9 mouse cellular contexts compared by ENCODE assay signal in the genomic region with DNA sequence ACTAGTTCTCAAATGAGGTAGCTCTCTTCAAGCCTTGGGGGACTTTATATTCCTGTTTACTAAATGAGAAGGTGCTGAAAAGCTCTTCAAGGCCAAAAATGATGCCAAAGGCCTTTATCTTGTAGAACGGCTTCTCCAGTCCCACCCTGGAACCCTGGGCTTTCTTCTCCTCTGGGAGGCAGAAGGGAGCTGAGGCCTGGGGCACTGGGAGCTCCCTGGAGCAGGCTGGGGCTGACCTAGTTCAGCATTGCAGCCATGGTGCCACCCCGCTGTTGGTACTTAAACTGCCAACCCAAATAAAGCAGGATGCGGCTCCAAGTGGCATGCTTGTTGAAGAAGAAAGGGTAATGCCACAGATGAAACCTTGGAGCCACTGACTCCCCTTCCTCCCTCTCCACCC. TPM values are rescaled to one million over a fixed set of nuclear protein-coding genes. Genes with fewer than 3 reads are reported as not detected.
A peak's percentile ranks its signal among the peaks of the same experiment; 100 is the strongest.
DNase-seq lines count a peak whose midpoint lies in the region; ATAC-seq and TF ChIP-seq lines count a peak whose summit lies in the region.
"Had no signal": no experiment of that assay in that cellular context is flagged by ENCODE, and none has a peak within 500 bp of the region (broad histone marks: within the 10 kb centered on the region; RNA-seq: fewer than 3 reads in every experiment).

No protein-coding gene starts in this region.

- H3K9ac ChIP-seq in kidney, embryonic 14.5 days (ENCODE audit: low read depth, low read length) = peak overlapping the region; percentile 95; the same call in 1 of the 2 replicates
- peak overlapping the region; percentile 49 for H3K9ac ChIP-seq in hindbrain, embryonic 16.5 days (ENCODE audit: low read depth, low read length)
- H3K9ac ChIP-seq in midbrain, postnatal 0 days (replicated peaks; ENCODE audit: low read length, poor library complexity, severe bottlenecking) = no peak overlapping the region

- no peak overlapping the region for H3K27ac ChIP-seq in kidney, embryonic 14.5 days (ENCODE audit: low read depth, low read length)
- H3K27ac ChIP-seq in hindbrain, embryonic 16.5 days (ENCODE audit: low read depth, low read length) = no peak overlapping the region
- H3K27ac ChIP-seq in midbrain, postnatal 0 days (ENCODE audit: low read depth, low read length) = no peak overlapping the region

- no peak for ATAC-seq in kidney, embryonic 14.5 days (ENCODE audit: low FRiP score, low TSS enrichment)
- no peak for ATAC-seq in hindbrain, embryonic 16.5 days
- no peak for ATAC-seq in midbrain, postnatal 0 days (ENCODE audit: low FRiP score)
- ATAC-seq: Patski had no signal

- H3K4me2 ChIP-seq in kidney, embryonic 14.5 days (replicated peaks; ENCODE audit: low read depth, low read length) = peak overlapping the region; percentile 84; the same call in 1 of the 2 replicates
- H3K4me2 ChIP-seq in hindbrain, embryonic 16.5 days (ENCODE audit: low read length) = peak overlapping the region; percentile 55
- H3K4me2 ChIP-seq in midbrain, postnatal 0 days (ENCODE audit: low read depth, low read length, poor library complexity, severe bottlenecking) = peak overlapping the region; percentile 73

- 84% methylated on average over 3 of the region's 3 CpGs for WGBS in kidney, embryonic 14.5 days
- 71% methylated on average over 3 of the region's 3 CpGs for WGBS in hindbrain, embryonic 16.5 days
- 71% methylated on average over 3 of the region's 3 CpGs for WGBS in midbrain, postnatal 0 days

- H3K27me3 ChIP-seq in kidney, embryonic 14.5 days (ENCODE audit: control insufficient read depth, insufficient read depth, low read length) = no peaks in the 10 kb centered on the region
- H3K27me3 ChIP-seq in hindbrain, embryonic 16.5 days (replicated peaks; ENCODE audit: control insufficient read depth, insufficient read depth, low read length) = no peaks in the 10 kb centered on the region
- H3K27me3 ChIP-seq in midbrain, postnatal 0 days (ENCODE audit: insufficient read depth, low read length) = no peaks in the 10 kb centered on the region
- H3K27me3 ChIP-seq: Patski had no signal

- DNase-seq in kidney, postnatal 36 days = no peak
- peak; percentile 24 for DNase-seq in NIH3T3 (ENCODE audit: low read depth)
- peak; percentile 77 to 79 for DNase-seq in cerebellum, postnatal 36 days
- DNase-seq in midbrain, postnatal 0 days (ENCODE audit: low spot score) = no peak
- DNase-seq in ovary, adult 18-20 months (ENCODE audit: low spot score) = no peak
- DNase-seq in spleen, postnatal 10 days (ENCODE audit: low spot score in 2 of 2) = no peak

- H3K4me3 ChIP-seq in kidney, embryonic 14.5 days (ENCODE audit: low read length) = peak overlapping the region; percentile 91; the same call in 1 of the 2 replicates
- peak overlapping the region; percentile 66; the same call in 1 of the 2 replicates for H3K4me3 ChIP-seq in hindbrain, embryonic 16.5 days (ENCODE audit: low read length)
- peak overlapping the region; percentile 86; the same call in 1 of the 2 replicates for H3K4me3 ChIP-seq in midbrain, postnatal 0 days (ENCODE audit: low read depth, low read length)

- no peaks in the 10 kb centered on the region for H3K9me3 ChIP-seq in kidney, embryonic 14.5 days (ENCODE audit: control insufficient read depth, low read length)
- H3K9me3 ChIP-seq in hindbrain, embryonic 16.5 days (ENCODE audit: control insufficient read depth, low read length) = no peaks in the 10 kb centered on the region
- no peaks in the 10 kb centered on the region for H3K9me3 ChIP-seq in midbrain, postnatal 0 days (ENCODE audit: low read length)

- peaks cover 27% of the 10 kb centered on the region for H3K4me1 ChIP-seq in kidney, embryonic 14.5 days (ENCODE audit: control insufficient read depth, insufficient read depth, low read length)
- peaks cover 20% of the 10 kb centered on the region for H3K4me1 ChIP-seq in hindbrain, embryonic 16.5 days (ENCODE audit: control insufficient read depth, insufficient read depth, low read depth, low read length)
- H3K4me1 ChIP-seq in midbrain, postnatal 0 days (ENCODE audit: insufficient read depth, low read length) = peaks cover 13% of the 10 kb centered on the region

- TF ChIP-seq CTCF in midbrain, postnatal 0 days (IDR thresholded peaks at IDR 0.05) = peak; percentile 19

- H3K36me3 ChIP-seq in kidney, embryonic 14.5 days (ENCODE audit: control insufficient read depth, insufficient read depth, low read length) = no peaks in the 10 kb centered on the region
- H3K36me3 ChIP-seq in hindbrain, embryonic 16.5 days (ENCODE audit: control insufficient read depth, insufficient read depth, low read length) = no peaks in the 10 kb centered on the region
- H3K36me3 ChIP-seq in midbrain, postnatal 0 days (ENCODE audit: insufficient read depth, low read length) = no peaks in the 10 kb centered on the region

RNA-seq across cellular contexts. Expression of a gene that starts 1.5 kb away (rescaled TPM):
- polyA plus RNA-seq in kidney, embryonic 14.5 days (2014; fragmentation: Nextera tagmentation; extraction: Ambion mirVana) = 19.6 and 26.1 TPM in 2 replicates
- polyA plus RNA-seq in hindbrain, embryonic 16.5 days (2015; fragmentation: Nextera tagmentation; extraction: Ambion mirVana) = 17.4 and 18.8 TPM in 2 replicates
- 15.1 and 20.9 TPM in 2 replicates for total RNA-seq in midbrain, postnatal 0 days (2014; rRNA removed)
- polyA plus RNA-seq in midbrain, postnatal 0 days (2015; fragmentation: Nextera tagmentation; extraction: Ambion mirVana) = 20.4 and 21.2 TPM in 2 replicates

Comparison
In these comparisons a context has a peak if more than half of its experiments do, and no peak if none do; other contexts are left out.
1. DNase-seq: peak in NIH3T3 (single experiment) and cerebellum, postnatal 36 days (2 of 2); none in kidney, postnatal 36 days (0 of 2), midbrain, postnatal 0 days (single experiment), ovary, adult 18-20 months (single experiment) and spleen, postnatal 10 days (0 of 2).
2. Peak in every context shown above with its lines, with median percentiles within 50 percentile points of each other: H3K4me2 ChIP-seq and H3K4me3 ChIP-seq.